Mouse (Mus musculus) thymus, adult 2 months (tissue): ENCODE data around the gene Tunar. TPM values are rescaled to one million over a fixed set of nuclear protein-coding genes. Genes with fewer than 3 reads are reported as not detected.

ENCODE experiments used
- DNase-seq: peaks from one replicate; pipeline ENCODE4 v3.0.0; 2021
- H3K27ac ChIP-seq: fragments of 200-500 bp; 2 replicates; pipeline ENCODE4 v1.5.1; 2012; ENCODE audit warnings: low read length, control low read depth; ENCODE audit not compliant: control insufficient read depth, insufficient read depth
- H3K27me3 ChIP-seq: fragments of 200-500 bp; 2 replicates; pipeline ENCODE4 v1.6.1; 2012; ENCODE audit warnings: mild to moderate bottlenecking, low read length, moderate library complexity, mixed read lengths; ENCODE audit not compliant: control insufficient read depth, insufficient read depth
- H3K36me3 ChIP-seq: fragments of 200-500 bp; 2 replicates; pipeline ENCODE4 v1.6.1; 2012; ENCODE audit warnings: mild to moderate bottlenecking, low read length, moderate library complexity; ENCODE audit not compliant: control insufficient read depth, insufficient read depth
- H3K4me1 ChIP-seq: fragments of 200-500 bp; replicated peaks from 2 replicates; pipeline ENCODE4 v1.6.1; 2012; ENCODE audit warnings: low read length; ENCODE audit not compliant: control insufficient read depth, insufficient read depth
- H3K4me3 ChIP-seq: fragments of 200-500 bp; 2 replicates; pipeline ENCODE4 v1.5.1; 2012; ENCODE audit warnings: mild to moderate bottlenecking, low read length, control low read depth, moderate library complexity; ENCODE audit not compliant: control insufficient read depth, insufficient read depth
- CTCF ChIP-seq: fragments of 200-500 bp; IDR thresholded peaks from 2 replicates; pipeline ENCODE4 v1.5.1; 2012; ENCODE audit warnings: mild to moderate bottlenecking, control low read depth, low read length, moderate library complexity, borderline replicate concordance; ENCODE audit not compliant: control insufficient read depth, poor library complexity, insufficient read depth; ENCODE audit errors: extremely low read depth
- POLR2A ChIP-seq: fragments of 200-500 bp; IDR thresholded peaks from 2 replicates; pipeline ENCODE4 v1.6.1; 2012; ENCODE audit warnings: mild to moderate bottlenecking, low read length, control low read depth, moderate library complexity; ENCODE audit not compliant: control insufficient read depth, poor library complexity, insufficient read depth; ENCODE audit errors: extremely low read depth
- WGBS: fragments of 180-500 bp; shearing (Covaris S2); methylation state at CpG from one replicate; pipeline ENCODE4 v1.1.7; 2018; 5-methylcytosine and 5-hydroxymethylcytosine counted together
- polyA plus RNA-seq: library from polyadenylated mRNA; depleted of rRNA; stranded (reverse); fragments of >200 nt; gene quantifications from 2 replicates; pipeline ENCODE4 v1.2.3, GENCODE M21; 2012; rRNA removed

Tunar gene
- polyA plus RNA-seq, 1 experiment: 0.05 TPM

GRCm38 (mm10) chr12:105426541-105426940, 92.9 kb downstream of the Tunar start:
- no peaks in the 10 kb centered on the region for H3K27me3 ChIP-seq
- H3K36me3 ChIP-seq: no peaks in the 10 kb centered on the region
- H3K4me1 ChIP-seq: no peaks in the 10 kb centered on the region
- WGBS: 69% methylated on average over 7 of the region's 7 CpGs
- no peak for DNase-seq
- no peak overlapping the region for H3K27ac ChIP-seq
- no peak for TF ChIP-seq POLR2A
- TF ChIP-seq CTCF: no peak
- H3K4me3 ChIP-seq: no peak overlapping the region

- no peaks in the 10 kb centered on the region for H3K27me3 ChIP-seq
- H3K27ac ChIP-seq: no peak overlapping the region
- no peaks in the 10 kb centered on the region for H3K4me1 ChIP-seq
- H3K4me3 ChIP-seq: no peak overlapping the region
- WGBS: 29% methylated on average over 10 of the region's 10 CpGs
- no peak for TF ChIP-seq CTCF
- no peak for TF ChIP-seq POLR2A
- DNase-seq: peak; percentile 4
- no peaks in the 10 kb centered on the region for H3K36me3 ChIP-seq
Measured at GRCm38 (mm10) chr12:105427039-105427757, 93.5 kb downstream of the Tunar start.

GRCm38 (mm10) chr12:105431872-105432271, 98.2 kb downstream of the Tunar start:
- TF ChIP-seq POLR2A: no peak
- TF ChIP-seq CTCF: no peak
- DNase-seq: no peak
- H3K36me3 ChIP-seq: no peaks in the 10 kb centered on the region
- H3K4me1 ChIP-seq: no peaks in the 10 kb centered on the region
- no peak overlapping the region for H3K27ac ChIP-seq
- no peaks in the 10 kb centered on the region for H3K27me3 ChIP-seq
- 37% methylated on average over 3 of the region's 3 CpGs for WGBS
- H3K4me3 ChIP-seq: no peak overlapping the region

GRCm38 (mm10) chr12:105432807-105433206, 99.1 kb downstream of the Tunar start:
- 82% methylated on average over 3 of the region's 3 CpGs for WGBS
- H3K27ac ChIP-seq: no peak overlapping the region
- H3K27me3 ChIP-seq: no peaks in the 10 kb centered on the region
- no peaks in the 10 kb centered on the region for H3K4me1 ChIP-seq
- H3K4me3 ChIP-seq: no peak overlapping the region
- no peaks in the 10 kb centered on the region for H3K36me3 ChIP-seq
- TF ChIP-seq CTCF (no peak), POLR2A (no peak)
- DNase-seq: no peak

Other genes starting within 250 kb of the Tunar start
- gene Tcl1b2, start 187.9 kb upstream of the Tunar start, polyA plus RNA-seq: not detected in 2 replicates
- gene Tcl1b1, start 174.2 kb upstream of the Tunar start, polyA plus RNA-seq: not detected in 2 replicates
- gene Tcl1b5, start 157.5 kb upstream of the Tunar start, polyA plus RNA-seq: 0.12 TPM in 1 of 2 replicates, not detected in the other
- not detected in 2 replicates for gene Tcl1b3, start 142.8 kb upstream of the Tunar start, polyA plus RNA-seq
- gene Tcl1b4, start 131.9 kb upstream of the Tunar start, polyA plus RNA-seq: not detected in 2 replicates
- 0.18 TPM in 1 of 2 replicates, not detected in the other for gene Tcl1, start 111.1 kb upstream of the Tunar start, polyA plus RNA-seq
- gene D430019H16Rik, start 120.0 kb downstream of the Tunar start, polyA plus RNA-seq: 1.1 and 1.2 TPM in 2 replicates
- gene Bdkrb2, start 229.4 kb downstream of the Tunar start, polyA plus RNA-seq: 0.92 and 1.4 TPM in 2 replicates